Mouse (Mus musculus) gastrocnemius, postnatal 14 days (tissue): Measurements from ENCODE around the gene Trcg1. TPM values are rescaled to one million over a fixed set of nuclear protein-coding genes. Genes with fewer than 3 reads are reported as not detected.

Source experiments
- DNase-seq: peaks from one replicate; pipeline ENCODE4 v3.0.0; 2021; ENCODE audit warnings: mixed read lengths
- intact Hi-C: fragments of 180-260 bp; cut with DNase I; formaldehyde crosslinking; loops from one replicate; pipeline ENCODE4 v1.15.1; 2025; ENCODE audit warnings: low total_unique reads
- total RNA-seq, 2 experiments: library from RNA; stranded (reverse); gene quantifications; 2 replicates each; pipeline ENCODE4 v1.2.3; 2021

Gene Trcg1
- total RNA-seq, 2 experiments from 2014 or later = not detected

- no peak for DNase-seq
- intact Hi-C loops = no loop called here
Observed at GRCm38 (mm10) chr9:57230146-57230783, 6.1 kb upstream of the Trcg1 start.

- DNase-seq = no peak
- intact Hi-C loops = no loop called here
Observed at GRCm38 (mm10) chr9:57231536-57232255, 4.7 kb upstream of the Trcg1 start.

DNA sequence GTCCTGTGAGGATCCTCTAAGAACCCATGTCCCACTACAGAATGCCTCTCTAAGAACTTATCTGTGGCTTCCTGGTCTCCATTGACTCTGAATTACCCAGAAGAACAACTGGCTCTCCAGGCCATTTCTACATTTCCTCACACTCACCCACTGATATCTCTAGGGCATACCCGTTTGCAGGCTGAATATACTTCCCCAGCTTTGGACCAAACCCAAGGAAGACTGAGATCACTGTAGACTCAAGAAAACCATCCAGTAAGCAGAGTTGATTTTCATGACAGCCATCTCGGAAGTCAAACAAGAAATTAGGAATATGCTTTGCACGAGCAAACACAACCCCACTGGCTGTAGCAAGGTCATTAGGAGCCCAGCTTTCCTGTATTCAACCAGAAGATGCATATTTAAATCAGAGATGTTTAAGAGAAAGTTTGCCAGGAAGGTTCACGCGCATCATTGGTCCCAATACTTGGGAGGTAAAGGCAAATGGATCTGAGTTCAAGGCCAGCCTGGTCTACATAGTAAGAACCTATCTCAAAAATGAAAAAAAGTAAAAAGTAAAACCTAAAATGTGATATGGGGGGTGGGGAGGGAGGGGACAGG lies 3.9 kb upstream of the Trcg1 start:
- intact Hi-C loops = no loop called here
- DNase-seq = no peak

DNA sequence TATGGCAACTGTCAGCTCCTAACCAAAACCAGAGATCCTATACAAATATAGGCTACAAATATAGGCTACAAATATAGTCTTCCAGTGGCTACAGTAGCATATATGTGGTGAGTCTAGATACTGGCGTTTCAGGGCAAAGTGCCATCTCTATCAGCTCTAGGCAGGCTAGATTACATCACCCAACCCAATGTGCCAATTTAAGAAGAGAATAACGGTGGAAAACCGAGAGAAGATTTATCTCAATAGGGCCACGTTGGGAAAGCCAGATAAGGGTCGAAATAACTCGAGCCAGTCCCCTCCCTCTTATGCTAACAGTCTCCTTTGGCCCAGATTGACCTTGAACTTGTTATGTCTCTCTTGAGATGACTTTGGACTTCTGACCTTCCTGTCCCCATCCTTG lies 3.2 kb upstream of the Trcg1 start:
- no peak for DNase-seq
- intact Hi-C loops = no loop called here

GRCm38 (mm10) chr9:57233767-57234166 lies 2.6 kb upstream of the Trcg1 start:
- intact Hi-C loops = no loop called here
- DNase-seq = no peak

DNA sequence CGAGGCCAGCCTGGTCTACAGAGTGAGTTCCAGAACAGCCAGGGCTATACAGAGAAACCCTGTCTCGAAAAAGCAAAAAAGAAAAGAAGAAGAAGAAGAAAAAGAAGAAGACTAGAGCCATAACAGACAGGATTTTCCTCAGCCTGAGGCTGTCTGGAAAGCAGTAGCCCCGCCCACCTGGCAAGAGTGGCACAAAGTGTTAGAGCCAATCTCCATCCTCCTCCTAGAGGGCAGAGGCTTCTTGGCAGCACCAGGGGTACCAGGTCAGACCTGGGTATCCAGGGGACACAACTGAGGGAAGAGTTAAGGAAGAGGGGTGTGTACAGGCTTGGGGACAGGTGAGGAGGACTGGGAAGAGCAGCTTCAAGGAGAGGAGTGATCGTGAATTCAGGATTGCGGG lies 1.3 kb downstream of the Trcg1 start:
- intact Hi-C loops = no loop called here
- DNase-seq = no peak

DNA sequence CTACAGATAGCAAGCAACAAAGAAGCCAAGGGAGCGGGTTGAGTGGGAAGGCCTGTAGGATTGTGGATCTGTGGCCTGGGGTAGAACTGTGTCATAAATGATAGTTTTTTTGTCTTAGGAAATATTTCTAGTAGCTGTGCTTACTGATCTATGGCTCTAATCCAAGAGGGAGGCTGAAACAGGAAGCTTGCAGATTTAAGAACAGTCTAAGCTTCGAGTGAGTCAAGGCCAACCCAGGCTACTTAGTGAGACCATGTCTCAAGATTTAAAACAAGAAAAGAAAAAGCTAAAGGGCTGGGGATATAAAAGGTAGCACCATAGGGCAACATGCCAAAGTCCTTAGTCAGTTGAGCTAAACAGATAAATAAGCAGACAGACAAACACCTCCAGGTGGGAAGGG lies 1.9 kb downstream of the Trcg1 start:
- intact Hi-C loops = no loop called here

GRCm38 (mm10) chr9:57241111-57241510 lies 4.8 kb downstream of the Trcg1 start:
- intact Hi-C loops = no loop called here
- no peak for DNase-seq

More for the DNA sequence above, 1.9 kb downstream of the Trcg1 start:
- DNase-seq = no peak

DNA sequence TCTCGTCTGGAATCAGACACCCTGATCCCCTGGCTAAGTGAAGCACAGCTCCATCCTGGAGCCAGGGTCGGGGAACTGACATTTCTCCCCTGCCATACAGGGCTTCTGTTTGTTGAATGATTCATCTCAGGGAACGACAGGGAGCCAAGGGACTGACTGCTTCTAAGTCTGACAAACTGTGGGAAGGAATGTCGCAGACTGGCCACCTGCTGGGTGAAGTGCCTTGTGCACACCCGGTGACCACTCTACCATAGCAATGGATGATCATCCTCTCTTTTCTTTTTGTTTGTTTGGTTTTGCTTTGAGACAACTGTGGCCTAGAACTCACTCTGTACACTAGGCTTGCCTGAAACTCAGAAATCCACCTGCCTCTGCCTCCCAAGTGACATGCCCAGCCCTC lies 6.6 kb downstream of the Trcg1 start:
- intact Hi-C loops = no loop called here
- no peak for DNase-seq

GRCm38 (mm10) chr9:57244106-57244685 lies 7.8 kb downstream of the Trcg1 start:
- intact Hi-C loops = no loop called here
- DNase-seq = no peak

GRCm38 (mm10) chr9:57246482-57246881 lies 10.1 kb downstream of the Trcg1 start:
- no peak for DNase-seq
- intact Hi-C loops = no loop called here

DNA sequence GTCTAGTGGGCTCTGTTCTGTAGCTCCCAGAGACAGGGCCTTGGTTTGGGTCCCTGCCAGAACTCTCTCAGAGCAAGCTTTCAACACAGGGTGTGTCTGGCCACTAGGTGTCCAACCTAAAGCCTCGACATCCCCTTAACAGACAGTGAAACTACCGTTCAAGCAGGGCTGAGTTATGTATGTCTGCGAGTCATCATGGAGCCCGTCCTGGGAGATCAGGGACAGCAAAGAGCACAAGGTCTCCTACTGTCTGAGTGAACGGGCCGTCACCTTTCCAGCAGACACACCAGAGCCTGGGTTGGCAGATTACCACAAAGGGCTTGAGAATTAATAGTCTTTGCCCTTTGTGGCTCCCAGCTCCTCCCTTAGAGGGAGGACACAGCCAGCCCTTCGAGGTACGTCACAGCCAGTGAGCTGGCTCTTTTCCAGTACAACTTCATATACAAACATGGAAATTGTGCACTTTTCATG lies 10.9 kb downstream of the Trcg1 start:
- intact Hi-C loops = no loop called here
- DNase-seq = no peak

GRCm38 (mm10) chr9:57248030-57248942 lies 11.9 kb downstream of the Trcg1 start:
- intact Hi-C loops = no loop called here
- no peak for DNase-seq

GRCm38 (mm10) chr9:57250026-57250425 lies 13.7 kb downstream of the Trcg1 start:
- DNase-seq = no peak
- intact Hi-C loops = loop anchor here (10.0 kb wide), 1 partner anchor 105 kb away; no protein-coding TSS in a partner anchor

- intact Hi-C loops = loop anchor here (10.0 kb wide), 1 partner anchor 104 kb away; no protein-coding TSS in a partner anchor
Observed at GRCm38 (mm10) chr9:57251139-57251538, 14.8 kb downstream of the Trcg1 start.

GRCm38 (mm10) chr9:57254061-57254460 lies 17.7 kb downstream of the Trcg1 start:
- DNase-seq = no peak
- intact Hi-C loops = loop anchor here (10.0 kb wide), 1 partner anchor 101 kb away; no protein-coding TSS in a partner anchor

More at GRCm38 (mm10) chr9:57251139-57251538, 14.8 kb downstream of the Trcg1 start:
- no peak for DNase-seq

GRCm38 (mm10) chr9:57254823-57255495 lies 18.6 kb downstream of the Trcg1 start:
- intact Hi-C loops = loop anchor here (10.0 kb wide), 1 partner anchor 100 kb away; no protein-coding TSS in a partner anchor

GRCm38 (mm10) chr9:57256309-57256708 lies 20.0 kb downstream of the Trcg1 start:
- intact Hi-C loops = loop anchor here (10.0 kb wide), 1 partner anchor 98 kb away; no protein-coding TSS in a partner anchor
- no peak for DNase-seq

More at GRCm38 (mm10) chr9:57254823-57255495, 18.6 kb downstream of the Trcg1 start:
- DNase-seq = no peak
